Mouse (Mus musculus) embryonic fibroblast, embryonic 13.5 days (primary cell): ENCODE measurements around the gene Rsbn1l.

ENCODE experiments used
- CTCF ChIP-seq: IDR thresholded peaks from 2 replicates; pipeline ENCODE4 v1.5.1; 2011; ENCODE audit warnings: mild to moderate bottlenecking, control low read depth, low read length, moderate library complexity, borderline replicate concordance; ENCODE audit not compliant: insufficient read depth
- POLR2A ChIP-seq: IDR thresholded peaks from 2 replicates; pipeline ENCODE4 v1.6.1; 2011; ENCODE audit warnings: low read depth, mild to moderate bottlenecking, control low read depth, low read length, moderate library complexity

GRCm38 (mm10) chr5:20843816-20844215, 112.4 kb downstream of the Rsbn1l start:
- TF ChIP-seq POLR2A (no peak), CTCF (no peak)
